Mouse (Mus musculus) thymus, postnatal 36 days (tissue): Measurements from ENCODE around the gene Clgn.
A peak's percentile ranks its signal among the peaks of the same experiment; 100 is the strongest.

ENCODE experiments used
- DNase-seq, 2 experiments: peaks; one replicate each; pipeline ENCODE4 v3.0.0; 2022; ENCODE audit warnings: mixed read lengths in 2 of 2

Gene Clgn

DNA sequence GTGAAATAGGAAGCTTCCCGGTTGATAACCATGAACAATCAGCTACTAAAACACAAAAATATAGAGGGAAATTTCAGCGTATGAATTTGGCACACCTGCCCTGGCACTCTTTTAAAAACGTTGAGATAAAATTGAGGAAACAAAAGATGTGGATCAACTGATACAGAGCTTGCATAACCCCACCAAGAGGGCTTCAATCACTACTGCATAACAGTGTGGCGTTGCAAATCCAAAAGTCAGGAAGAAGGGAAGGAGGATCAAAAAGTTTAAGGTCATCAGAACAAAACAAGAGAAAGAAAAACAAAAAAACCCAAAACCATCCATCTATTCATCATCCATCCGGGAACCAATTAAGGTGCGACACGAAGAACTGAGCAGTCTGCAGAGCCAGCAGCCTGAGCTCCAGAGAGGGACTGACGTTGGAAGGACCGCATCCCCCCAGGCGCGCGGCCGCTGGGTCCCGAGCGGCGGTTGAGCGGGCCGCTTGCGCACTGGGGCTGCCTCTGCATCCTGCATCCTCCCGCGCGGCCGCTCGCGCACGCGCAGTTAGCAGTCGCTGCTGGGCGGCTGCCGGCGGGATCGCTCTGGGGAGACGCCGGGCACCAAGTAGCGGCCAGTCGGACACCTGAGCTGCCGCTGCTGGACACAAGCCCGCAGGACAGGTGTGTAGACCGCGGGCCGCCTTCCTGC lies at the start of gene Clgn:
Gene Clgn, plus strand, starts transcription at position 552 of the 690 bp plus-strand sequence.
- DNase-seq: peak; percentile 39 to 56

DNA sequence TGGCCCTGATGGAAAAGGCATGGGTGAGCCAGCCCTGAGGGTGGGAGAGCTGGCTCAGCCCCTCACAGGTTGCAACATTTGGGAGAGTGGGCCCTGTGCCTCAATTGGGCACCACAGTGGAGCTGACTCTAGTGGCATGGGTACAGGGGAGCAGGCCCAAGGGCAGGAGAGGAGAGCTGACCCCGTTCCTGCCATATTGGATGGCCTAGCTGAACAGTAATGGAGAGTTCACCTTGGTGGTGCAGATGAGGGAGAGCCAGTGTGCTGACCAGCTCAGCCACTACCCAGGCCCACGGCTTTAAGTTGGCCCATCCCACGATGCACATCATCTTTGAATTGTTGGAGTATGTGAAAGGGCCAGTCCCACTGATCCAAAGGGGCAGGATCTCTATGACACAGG lies 47.6 kb upstream of the Clgn start:
- DNase-seq: no peak

GRCm38 (mm10) chr8:83342693-83343092 lies 47.0 kb upstream of the Clgn start:
- no peak for DNase-seq

DNA sequence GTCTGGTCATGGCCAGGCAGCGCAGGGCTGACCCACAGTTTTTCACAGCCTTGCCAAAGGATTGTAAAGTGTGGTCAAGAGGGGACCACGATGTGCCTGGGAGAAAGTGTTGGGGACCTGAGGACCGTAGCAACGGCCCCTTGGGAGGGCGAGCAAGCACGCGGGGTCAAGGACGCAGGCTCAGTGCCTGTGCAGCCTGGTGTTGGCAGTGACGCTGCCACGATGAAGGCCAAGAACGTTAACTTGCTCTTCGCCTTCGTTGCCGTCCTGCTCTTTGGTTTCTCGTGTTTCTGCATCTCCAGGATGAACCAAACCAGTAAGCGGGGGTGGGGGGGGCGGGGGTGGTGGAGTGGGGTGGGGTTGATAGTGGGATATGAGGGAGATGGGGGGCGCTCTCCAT lies 41.4 kb upstream of the Clgn start, which contains the start of gene Mgat4d:
Gene Mgat4d, plus strand, starts transcription at position 209 of the 400 bp plus-strand sequence.
- no peak for DNase-seq

GRCm38 (mm10) chr8:83351315-83351714 lies 38.4 kb upstream of the Clgn start:
- DNase-seq: no peak

GRCm38 (mm10) chr8:83363156-83363769 lies 26.4 kb upstream of the Clgn start:
- DNase-seq: no peak

DNA sequence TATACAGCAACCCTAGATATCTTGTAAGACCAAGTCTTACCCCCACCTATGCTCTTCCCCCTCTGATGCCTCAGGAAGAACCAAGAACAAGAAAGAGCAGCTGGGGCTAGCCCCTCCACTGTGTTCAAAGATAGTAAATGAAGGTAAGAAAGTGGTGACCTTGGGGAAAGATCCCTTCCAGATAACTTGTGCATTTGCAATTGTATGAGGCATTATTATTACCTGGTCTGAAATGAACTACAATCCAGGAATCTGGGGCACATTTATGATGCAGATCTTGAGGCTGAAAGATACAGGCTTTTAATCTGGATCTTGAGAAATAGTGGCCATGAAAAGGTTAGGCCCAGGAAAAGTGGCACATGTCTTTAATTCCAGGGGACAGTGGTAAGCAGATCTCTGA lies 12.4 kb upstream of the Clgn start:
- no peak for DNase-seq

- DNase-seq: no peak
Observed at GRCm38 (mm10) chr8:83380141-83380540, 9.5 kb upstream of the Clgn start.

GRCm38 (mm10) chr8:83381016-83381415 lies 8.7 kb upstream of the Clgn start:
- no peak for DNase-seq

- no peak for DNase-seq
Observed at GRCm38 (mm10) chr8:83382850-83383249, 6.8 kb upstream of the Clgn start.

DNA sequence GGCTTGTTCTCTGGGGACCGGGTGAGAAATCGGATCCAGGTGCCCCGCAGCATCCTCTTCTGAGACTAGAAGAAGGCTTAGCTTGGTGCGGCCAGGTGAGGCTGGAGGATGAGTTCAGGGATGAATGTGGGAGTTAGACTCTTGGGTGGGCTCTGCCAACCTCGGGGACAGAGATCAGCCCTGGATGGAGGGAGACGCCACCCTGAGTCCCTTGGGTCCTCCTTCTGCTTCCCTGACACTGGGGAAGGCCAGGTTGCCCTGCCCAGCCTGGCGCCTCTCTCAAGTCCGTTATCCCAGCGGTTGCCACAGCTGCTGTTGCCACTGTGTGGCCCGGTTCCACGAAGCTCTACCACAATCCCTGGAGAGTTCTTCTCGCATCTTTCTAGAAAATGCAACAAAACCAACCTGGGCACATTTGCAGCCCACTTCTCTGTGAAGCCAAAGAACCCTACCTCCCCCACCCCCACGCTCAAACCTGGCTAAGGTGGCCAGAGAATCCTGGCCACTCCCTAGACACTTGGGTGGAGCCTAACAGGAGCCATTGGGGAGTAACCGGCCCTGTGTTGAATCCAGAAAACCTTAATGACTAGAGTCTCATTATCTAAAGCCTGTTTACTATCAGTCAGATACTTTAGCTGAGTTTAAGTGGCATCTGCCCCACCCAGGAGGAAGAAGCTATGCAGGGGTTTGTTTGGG lies 487 bp downstream of the Clgn start:
- DNase-seq: no peak

- no peak for DNase-seq
Observed at GRCm38 (mm10) chr8:83392521-83392920, 2.9 kb downstream of the Clgn start.

DNA sequence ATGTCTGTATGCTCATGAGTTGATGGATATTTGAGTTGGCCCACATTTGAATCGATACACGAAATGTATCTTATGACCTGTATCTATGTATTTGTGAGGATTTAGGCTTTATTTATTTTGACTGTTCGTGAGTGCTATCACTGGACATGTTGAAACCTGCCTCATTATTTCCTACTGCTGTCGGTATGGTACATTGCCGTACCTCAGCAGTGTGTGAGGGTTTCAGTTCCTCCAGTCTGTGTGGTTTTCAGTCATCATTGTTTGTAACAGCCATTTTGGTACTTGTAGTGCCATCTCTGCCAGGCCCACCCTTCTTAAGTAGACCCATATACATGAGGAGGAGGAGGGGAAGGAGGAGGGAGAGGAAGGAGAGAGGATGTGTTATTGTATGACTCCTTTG lies 4.7 kb downstream of the Clgn start:
- DNase-seq: no peak

GRCm38 (mm10) chr8:83396680-83397079 lies 7.0 kb downstream of the Clgn start:
- DNase-seq: no peak

DNA sequence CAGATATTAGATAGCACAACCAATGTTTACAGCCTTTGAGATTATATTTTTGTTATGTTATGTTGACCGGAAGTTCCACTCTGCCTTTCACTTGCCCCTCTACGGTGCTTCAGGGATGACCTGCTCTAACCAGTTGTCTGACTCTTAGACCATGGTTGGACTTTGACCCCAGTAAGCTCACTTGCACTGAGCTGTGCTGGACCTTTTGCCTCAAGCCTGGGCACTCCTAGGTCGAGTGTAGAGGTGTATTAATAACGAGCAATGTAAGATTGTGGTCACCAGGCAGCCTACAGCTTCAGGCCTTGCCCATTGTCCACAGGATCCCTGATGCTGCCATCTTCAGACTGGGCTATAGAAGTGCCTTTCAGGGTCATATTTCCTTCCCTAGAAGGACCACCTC lies 8.1 kb downstream of the Clgn start:
- DNase-seq: no peak

GRCm38 (mm10) chr8:83405548-83405947 lies 15.9 kb downstream of the Clgn start:
- DNase-seq: no peak

- no peak for DNase-seq
Observed at GRCm38 (mm10) chr8:83406836-83407235, 17.2 kb downstream of the Clgn start.

GRCm38 (mm10) chr8:83408496-83408895 lies 18.8 kb downstream of the Clgn start:
- DNase-seq: no peak

- DNase-seq: no peak
Observed at GRCm38 (mm10) chr8:83416878-83417277, 27.2 kb downstream of the Clgn start.

GRCm38 (mm10) chr8:83417970-83418369 lies 28.3 kb downstream of the Clgn start:
- DNase-seq: no peak

GRCm38 (mm10) chr8:83418805-83419516 lies 29.3 kb downstream of the Clgn start:
- DNase-seq: no peak

- no peak for DNase-seq
Observed at GRCm38 (mm10) chr8:83421354-83421753, 31.7 kb downstream of the Clgn start.
